In genomic region chr2:172450640-172451039, GRCm38 (mm10) we compare ENCODE assay signal across 17 mouse cellular contexts. TPM values are rescaled to one million over a fixed set of nuclear protein-coding genes. Genes with fewer than 3 reads are reported as not detected.
"Had no signal": no experiment of that assay in that cellular context is flagged by ENCODE, and none has a peak within 500 bp of the region (broad histone marks: within the 10 kb centered on the region; RNA-seq: fewer than 3 reads in every experiment).

No protein-coding gene starts in this region.

- H3K4me3 ChIP-seq: kidney, embryonic 15.5 days; limb, embryonic 15.5 days; liver, embryonic 13.5 days; midbrain, embryonic 13.5 days; neural tube, embryonic 15.5 days had no signal

- H3K27me3 ChIP-seq: kidney, embryonic 15.5 days; limb, embryonic 15.5 days; liver, embryonic 13.5 days; midbrain, embryonic 13.5 days; neural tube, embryonic 15.5 days had no signal

- H3K27ac ChIP-seq: kidney, embryonic 15.5 days; limb, embryonic 15.5 days; liver, embryonic 13.5 days; midbrain, embryonic 13.5 days; neural tube, embryonic 15.5 days; stomach, postnatal 0 days had no signal

- H3K4me2 ChIP-seq: kidney, embryonic 15.5 days; limb, embryonic 15.5 days; liver, embryonic 13.5 days; midbrain, embryonic 13.5 days; neural tube, embryonic 15.5 days had no signal

- ATAC-seq: intestine, embryonic 16.5 days; midbrain, embryonic 13.5 days had no signal

- H3K9ac ChIP-seq: kidney, embryonic 15.5 days; limb, embryonic 15.5 days; liver, embryonic 13.5 days; midbrain, embryonic 13.5 days; neural tube, embryonic 15.5 days had no signal

- DNase-seq: kidney, adult 2 months; kidney, postnatal 25 days; layer of hippocampus, adult 9-11 months; left cerebral cortex, postnatal 4 days; liver, embryonic 13.5 days; lung, adult 18-20 months had no signal

- H3K4me1 ChIP-seq: kidney, embryonic 15.5 days; limb, embryonic 15.5 days; liver, embryonic 13.5 days; midbrain, embryonic 13.5 days; neural tube, embryonic 15.5 days had no signal

- H3K9me3 ChIP-seq: kidney, embryonic 15.5 days; limb, embryonic 15.5 days; liver, embryonic 13.5 days; midbrain, embryonic 13.5 days; neural tube, embryonic 15.5 days had no signal

RNA-seq across cellular contexts. Expression of gene Gcnt7, which starts 7.8 kb away (rescaled TPM):
- total RNA-seq: layer of hippocampus, adult 18-20 months; left cerebral cortex, postnatal 10 days; left cerebral cortex, postnatal 4 days; megakaryocyte-erythroid progenitor cell, adult 5-6 weeks; midbrain, postnatal 0 days had no signal
- polyA plus RNA-seq: kidney, adult 2 months had no signal

RNA-seq across cellular contexts. Expression of gene Fam209, which starts 21.7 kb away (rescaled TPM):
- total RNA-seq: midbrain, postnatal 0 days had no signal
- polyA plus RNA-seq: kidney, embryonic 15.5 days; liver, embryonic 13.5 days; neural tube, embryonic 11.5 days; neural tube, embryonic 15.5 days had no signal

RNA-seq across cellular contexts. Expression of gene Cass4, which starts 57.0 kb away (rescaled TPM):
- total RNA-seq: megakaryocyte-erythroid progenitor cell, adult 5-6 weeks had no signal
